Mouse (Mus musculus): Measurements from ENCODE around the gene Cyth1. TPM values are rescaled to one million over a fixed set of nuclear protein-coding genes. Genes with fewer than 3 reads are reported as not detected.

Cyth1 gene
- total and polyA plus RNA-seq, 3 experiments = 30.7 to 56.0 (median 54.1) TPM

GRCm38 (mm10) chr11:118276328-118276727, 27.9 kb upstream of the Cyth1 start:
- Histone ChIP-seq H3K27ac (no peak overlapping the region), H3K4me3 (no peak overlapping the region), H3K36me3 (ENCODE audit: control insufficient read depth, insufficient read depth, low read length) (no peaks in the 10 kb centered on the region), H3K79me2 (replicated peaks; ENCODE audit: control insufficient read depth, insufficient read depth, low read length) (no peaks in the 10 kb centered on the region), H3K4me1 (ENCODE audit: control insufficient read depth, insufficient read depth, low read length) (no peaks in the 10 kb centered on the region), H3K27me3 (ENCODE audit: control insufficient read depth, insufficient read depth, low read length) (no peaks in the 10 kb centered on the region), H3K9ac (ENCODE audit: low read depth, low read length) (no peak overlapping the region)
- no peak for TF ChIP-seq POLR2A (IDR thresholded peaks at IDR 0.05; ENCODE audit: insufficient read depth, low read depth, low read length)
- TF ChIP-seq EP300 (IDR thresholded peaks at IDR 0.05; ENCODE audit: insufficient read depth, low read depth, low read length) = no peak
- TF ChIP-seq CTCF (IDR thresholded peaks at IDR 0.05) = no peak
- 73% methylated on average over 7 of the region's 7 CpGs for WGBS
- intact Hi-C loops (cut with DNase I) = no loop called here
- peak in 1 of 2 experiments; percentile 31 for DNase-seq

DNA sequence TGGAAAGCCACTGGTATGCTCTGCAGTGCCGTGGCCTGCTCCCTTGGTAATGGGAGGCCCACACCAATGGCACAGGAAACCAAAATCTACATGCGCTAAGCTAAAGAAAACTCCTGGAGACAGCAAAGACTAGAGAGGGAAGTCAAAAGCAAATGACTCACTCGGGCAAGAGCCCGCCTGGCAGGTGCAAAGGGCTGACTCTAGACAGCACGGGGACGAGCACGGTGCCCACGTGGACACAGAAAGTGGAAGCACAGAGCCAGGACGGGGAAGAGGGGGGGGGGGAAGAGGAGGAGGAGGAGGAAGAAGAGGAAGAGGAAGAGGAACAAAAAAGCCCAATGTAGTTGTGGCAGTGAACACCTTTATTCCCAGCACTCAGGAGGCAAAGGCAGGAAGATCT, 26.7 kb upstream of the Cyth1 start:
- intact Hi-C loops (cut with DNase I) = no loop called here
- H3K27ac ChIP-seq = no peak overlapping the region
- H3K9ac ChIP-seq (ENCODE audit: low read depth, low read length) = no peak overlapping the region
- H3K4me3 ChIP-seq = no peak overlapping the region
- WGBS = 99% methylated on average over 9 of the region's 9 CpGs
- no peak for DNase-seq
- H3K36me3 ChIP-seq (ENCODE audit: control insufficient read depth, insufficient read depth, low read length) = no peaks in the 10 kb centered on the region
- H3K4me1 ChIP-seq (ENCODE audit: control insufficient read depth, insufficient read depth, low read length) = no peaks in the 10 kb centered on the region
- no peaks in the 10 kb centered on the region for H3K27me3 ChIP-seq (ENCODE audit: control insufficient read depth, insufficient read depth, low read length)
- H3K79me2 ChIP-seq (replicated peaks; ENCODE audit: control insufficient read depth, insufficient read depth, low read length) = no peaks in the 10 kb centered on the region
- TF ChIP-seq CTCF (IDR thresholded peaks at IDR 0.05) = no peak
- no peak for TF ChIP-seq EP300 (IDR thresholded peaks at IDR 0.05; ENCODE audit: insufficient read depth, low read depth, low read length)
- no peak for TF ChIP-seq POLR2A (IDR thresholded peaks at IDR 0.05; ENCODE audit: insufficient read depth, low read depth, low read length)

GRCm38 (mm10) chr11:118269827-118270226, 21.4 kb upstream of the Cyth1 start:
- H3K4me1 ChIP-seq (ENCODE audit: control insufficient read depth, insufficient read depth, low read length) = no peaks in the 10 kb centered on the region; the same call in 1 of the 2 replicates
- 96% methylated on average over 3 of the region's 3 CpGs for WGBS
- no peak overlapping the region for H3K9ac ChIP-seq (ENCODE audit: low read depth, low read length)
- peak in 1 of 2 experiments; percentile 44 for DNase-seq
- intact Hi-C loops (cut with DNase I) = loop anchor here (5.0 kb wide), 2 partner anchors 168 to 188 kb away; no protein-coding TSS in a partner anchor
- no peaks in the 10 kb centered on the region for H3K79me2 ChIP-seq (replicated peaks; ENCODE audit: control insufficient read depth, insufficient read depth, low read length)
- H3K36me3 ChIP-seq (ENCODE audit: control insufficient read depth, insufficient read depth, low read length) = no peaks in the 10 kb centered on the region
- no peak overlapping the region for H3K27ac ChIP-seq
- H3K27me3 ChIP-seq (ENCODE audit: control insufficient read depth, insufficient read depth, low read length) = no peaks in the 10 kb centered on the region
- H3K4me3 ChIP-seq = no peak overlapping the region
- TF ChIP-seq CTCF (IDR thresholded peaks at IDR 0.05) (peak; percentile 70), POLR2A (IDR thresholded peaks at IDR 0.05; ENCODE audit: insufficient read depth, low read depth, low read length) (no peak)

- WGBS = 86% methylated on average over 7 of the region's 7 CpGs
- H3K36me3 ChIP-seq (ENCODE audit: control insufficient read depth, insufficient read depth, low read length) = no peaks in the 10 kb centered on the region
- H3K4me1 ChIP-seq (ENCODE audit: control insufficient read depth, insufficient read depth, low read length) = no peaks in the 10 kb centered on the region; the same call in 1 of the 2 replicates
- no peaks in the 10 kb centered on the region for H3K27me3 ChIP-seq (ENCODE audit: control insufficient read depth, insufficient read depth, low read length)
- no peak overlapping the region for H3K9ac ChIP-seq (ENCODE audit: low read depth, low read length)
- no peak for DNase-seq
- no peak overlapping the region for H3K4me3 ChIP-seq
- TF ChIP-seq CTCF (IDR thresholded peaks at IDR 0.05) (peak; percentile 57), EP300 (IDR thresholded peaks at IDR 0.05; ENCODE audit: insufficient read depth, low read depth, low read length) (no peak)
- intact Hi-C loops (cut with DNase I) = loop anchor here (5.0 kb wide), 1 partner anchor 184 kb away; no protein-coding TSS in a partner anchor
- H3K79me2 ChIP-seq (replicated peaks; ENCODE audit: control insufficient read depth, insufficient read depth, low read length) = no peaks in the 10 kb centered on the region
- no peak overlapping the region; the same call in 1 of the 2 replicates for H3K27ac ChIP-seq
Observed at GRCm38 (mm10) chr11:118266666-118267046, 18.3 kb upstream of the Cyth1 start.

DNA sequence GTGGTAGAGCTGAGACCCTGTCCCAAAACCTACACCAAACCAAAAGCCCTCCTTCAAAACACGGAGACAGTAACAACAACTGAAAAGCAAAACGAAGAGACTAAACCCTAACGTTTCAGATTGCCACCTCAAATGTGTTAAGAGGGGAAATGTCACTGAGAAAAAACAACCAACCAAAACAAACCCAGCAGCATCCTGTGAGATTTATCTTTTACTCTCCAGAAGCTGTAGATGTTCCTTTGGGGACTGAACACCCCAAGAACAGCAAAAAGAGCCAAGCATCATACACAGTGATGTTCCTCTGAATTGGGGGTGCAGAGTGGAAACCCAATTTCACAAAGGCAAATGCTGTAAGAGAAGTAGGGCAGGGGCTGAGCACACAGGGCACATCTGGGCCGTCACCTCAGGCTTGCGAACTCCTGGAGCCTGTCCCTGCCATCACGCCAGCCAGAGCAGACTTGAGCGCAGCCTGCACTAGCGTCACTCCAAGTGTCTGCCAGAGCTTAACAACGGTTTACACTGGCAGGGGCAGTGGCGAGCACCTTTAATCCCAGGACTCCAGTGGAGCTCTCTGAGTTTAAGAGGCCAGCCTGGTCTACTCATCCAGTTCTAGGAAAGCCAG, 17.8 kb upstream of the Cyth1 start:
- Histone ChIP-seq H3K27ac (no peak overlapping the region; the same call in 1 of the 2 replicates), H3K27me3 (ENCODE audit: control insufficient read depth, insufficient read depth, low read length) (no peaks in the 10 kb centered on the region), H3K4me1 (ENCODE audit: control insufficient read depth, insufficient read depth, low read length) (no peaks in the 10 kb centered on the region; the same call in 1 of the 2 replicates), H3K36me3 (ENCODE audit: control insufficient read depth, insufficient read depth, low read length) (no peaks in the 10 kb centered on the region), H3K9ac (ENCODE audit: low read depth, low read length) (no peak overlapping the region), H3K4me3 (no peak overlapping the region), H3K79me2 (replicated peaks; ENCODE audit: control insufficient read depth, insufficient read depth, low read length) (no peaks in the 10 kb centered on the region)
- 76% methylated on average over 10 of the region's 10 CpGs for WGBS
- intact Hi-C loops (cut with DNase I) = loop anchor here (5.0 kb wide), 1 partner anchor 184 kb away; no protein-coding TSS in a partner anchor
- DNase-seq = no peak
- TF ChIP-seq EP300 (IDR thresholded peaks at IDR 0.05; ENCODE audit: insufficient read depth, low read depth, low read length) (no peak), CTCF (IDR thresholded peaks at IDR 0.05) (no peak), POLR2A (IDR thresholded peaks at IDR 0.05; ENCODE audit: insufficient read depth, low read depth, low read length) (no peak)

- TF ChIP-seq POLR2A (IDR thresholded peaks at IDR 0.05; ENCODE audit: insufficient read depth, low read depth, low read length) = no peak
- no peak for TF ChIP-seq CTCF (IDR thresholded peaks at IDR 0.05)
- no peak for TF ChIP-seq EP300 (IDR thresholded peaks at IDR 0.05; ENCODE audit: insufficient read depth, low read depth, low read length)
- no peaks in the 10 kb centered on the region for H3K27me3 ChIP-seq (ENCODE audit: control insufficient read depth, insufficient read depth, low read length)
- H3K27ac ChIP-seq = no peak overlapping the region
- intact Hi-C loops (cut with DNase I) = loop anchor here (5.0 kb wide), 1 partner anchor 183 kb away; no protein-coding TSS in a partner anchor
- H3K4me3 ChIP-seq = no peak overlapping the region
- no peaks in the 10 kb centered on the region for H3K79me2 ChIP-seq (replicated peaks; ENCODE audit: control insufficient read depth, insufficient read depth, low read length)
- no peaks in the 10 kb centered on the region; the same call in 1 of the 2 replicates for H3K4me1 ChIP-seq (ENCODE audit: control insufficient read depth, insufficient read depth, low read length)
- no peaks in the 10 kb centered on the region for H3K36me3 ChIP-seq (ENCODE audit: control insufficient read depth, insufficient read depth, low read length)
- WGBS = 67% methylated on average over 11 of the region's 11 CpGs
- H3K9ac ChIP-seq (ENCODE audit: low read depth, low read length) = no peak overlapping the region
- DNase-seq = no peak
Observed at GRCm38 (mm10) chr11:118265621-118266020, 17.2 kb upstream of the Cyth1 start.
